Mouse (Mus musculus) bone marrow macrophage, adult 2 months (primary cell): ENCODE data around the gene Tec. TPM values are rescaled to one million over a fixed set of nuclear protein-coding genes. Genes with fewer than 3 reads are reported as not detected.

ENCODE experiments used
- H3K27ac ChIP-seq: 2 replicates; pipeline ENCODE4 v1.5.1; 2012; ENCODE audit warnings: low read depth, low read length; ENCODE audit not compliant: insufficient read depth
- H3K4me1 ChIP-seq: 2 replicates; pipeline ENCODE4 v1.6.1; 2012; ENCODE audit warnings: low read length; ENCODE audit not compliant: control insufficient read depth, insufficient read depth
- H3K4me3 ChIP-seq: 2 replicates; pipeline ENCODE4 v1.5.1; 2012; ENCODE audit warnings: mild to moderate bottlenecking, low read length, moderate library complexity; ENCODE audit not compliant: insufficient read depth
- CTCF ChIP-seq: IDR thresholded peaks from 2 replicates; pipeline ENCODE4 v1.5.1; 2012; ENCODE audit warnings: low read depth, mild to moderate bottlenecking, low read length, moderate library complexity
- POLR2A ChIP-seq: IDR thresholded peaks from 2 replicates; pipeline ENCODE4 v1.6.1; 2012; ENCODE audit warnings: mild to moderate bottlenecking, low read depth, low read length, borderline replicate concordance
- polyA plus RNA-seq: library from polyadenylated mRNA; stranded (reverse); fragments of >200 nt; gene quantifications from 2 replicates; pipeline ENCODE4 v1.2.4, GENCODE M21; 2012; ENCODE audit not compliant: missing spikeins, insufficient read depth, insufficient read length

The Tec gene
- polyA plus RNA-seq, 1 experiment, result 71.7 TPM

DNA sequence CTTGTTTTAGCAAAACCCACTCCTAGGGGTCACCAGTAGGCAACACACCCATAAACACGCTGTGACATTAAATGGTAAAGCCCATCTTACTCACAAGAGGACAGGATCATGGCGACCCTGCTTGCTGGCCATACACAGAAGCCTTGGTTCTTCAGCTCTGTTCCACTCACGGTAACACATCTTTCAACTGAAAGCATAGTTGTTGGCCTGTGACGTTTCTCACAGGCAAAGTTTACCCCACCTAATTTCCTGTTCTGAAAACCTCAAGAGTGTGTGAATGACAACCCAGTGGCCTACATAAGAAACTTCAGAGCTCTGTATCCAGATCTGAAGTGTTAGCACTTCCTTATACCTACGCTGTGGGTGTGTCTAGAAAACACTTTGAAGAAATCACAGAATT lies 115.7 kb downstream of the Tec start, which contains the start of gene Txk:
Gene Txk, minus strand, starts transcription at position 193 of the 400 bp plus-strand sequence.
- H3K4me3 ChIP-seq, result no peak within 1 kb of the TSS
- H3K4me1 ChIP-seq, result 0 out of 2 replicates have a peak, but pooled peaks cover 2% of the 10 kb centered on the region
- TF ChIP-seq CTCF (no peak), POLR2A (no peak)
- H3K27ac ChIP-seq, result no peak within 1 kb of the TSS

DNA sequence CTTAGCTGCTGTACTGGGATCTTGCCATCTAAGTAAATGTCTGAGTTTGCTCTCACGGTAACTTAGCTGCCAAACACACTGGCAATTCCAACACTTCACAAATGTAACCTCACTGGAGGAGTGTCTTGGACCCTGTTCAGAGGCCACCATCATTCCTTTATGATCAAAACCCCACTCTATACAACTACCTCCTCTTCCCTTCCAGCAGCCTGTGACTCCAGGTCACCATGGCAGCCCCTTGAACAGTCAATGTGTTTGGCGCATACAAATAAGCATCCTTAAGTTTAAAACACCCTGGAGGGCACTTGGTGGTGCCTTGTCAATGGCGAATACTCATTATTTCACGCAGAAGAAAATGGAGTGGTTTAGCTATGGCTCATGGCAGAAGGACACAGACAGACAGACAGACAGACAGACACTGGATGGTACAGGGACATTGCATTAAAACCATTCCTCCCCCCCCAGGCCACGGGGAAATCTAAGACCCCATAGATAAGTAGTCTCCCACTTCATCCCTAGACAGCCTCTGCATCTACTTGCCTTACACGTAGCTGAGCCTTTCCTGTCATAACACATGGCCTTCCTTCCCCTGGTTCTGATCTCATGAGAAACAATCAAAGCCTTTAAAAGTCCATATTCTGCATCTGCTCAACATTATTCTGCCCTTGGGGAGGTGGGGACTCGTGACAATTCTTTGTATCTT lies 117.1 kb downstream of the Tec start:
- Histone ChIP-seq H3K4me3 (no peak overlapping the region), H3K4me1 (0 out of 2 replicates have a peak, but pooled peaks cover 2% of the 10 kb centered on the region), H3K27ac (no peak overlapping the region)
- TF ChIP-seq CTCF, result no peak
- TF ChIP-seq POLR2A, result no peak

DNA sequence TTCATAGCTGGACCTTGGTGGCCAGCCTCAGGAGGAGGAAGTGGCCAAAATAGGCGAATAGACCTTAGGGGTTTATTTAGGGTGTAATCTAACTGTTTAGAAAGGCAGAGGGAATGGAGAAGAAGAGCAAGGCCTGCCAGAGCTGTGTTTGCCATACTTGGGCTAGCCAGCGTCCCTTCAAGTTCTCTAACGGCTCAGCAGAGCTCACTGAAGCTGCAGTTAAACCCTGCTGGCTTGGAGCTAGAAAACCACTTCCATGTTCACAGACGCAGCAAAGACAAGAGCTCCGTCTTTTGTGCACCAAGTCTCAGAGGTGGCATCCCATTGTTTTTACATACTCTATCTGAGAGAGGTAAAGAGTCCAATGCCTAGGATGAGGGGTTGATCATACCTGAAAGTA lies 118.1 kb downstream of the Tec start:
- TF ChIP-seq CTCF, result no peak
- no peak for TF ChIP-seq POLR2A

DNA sequence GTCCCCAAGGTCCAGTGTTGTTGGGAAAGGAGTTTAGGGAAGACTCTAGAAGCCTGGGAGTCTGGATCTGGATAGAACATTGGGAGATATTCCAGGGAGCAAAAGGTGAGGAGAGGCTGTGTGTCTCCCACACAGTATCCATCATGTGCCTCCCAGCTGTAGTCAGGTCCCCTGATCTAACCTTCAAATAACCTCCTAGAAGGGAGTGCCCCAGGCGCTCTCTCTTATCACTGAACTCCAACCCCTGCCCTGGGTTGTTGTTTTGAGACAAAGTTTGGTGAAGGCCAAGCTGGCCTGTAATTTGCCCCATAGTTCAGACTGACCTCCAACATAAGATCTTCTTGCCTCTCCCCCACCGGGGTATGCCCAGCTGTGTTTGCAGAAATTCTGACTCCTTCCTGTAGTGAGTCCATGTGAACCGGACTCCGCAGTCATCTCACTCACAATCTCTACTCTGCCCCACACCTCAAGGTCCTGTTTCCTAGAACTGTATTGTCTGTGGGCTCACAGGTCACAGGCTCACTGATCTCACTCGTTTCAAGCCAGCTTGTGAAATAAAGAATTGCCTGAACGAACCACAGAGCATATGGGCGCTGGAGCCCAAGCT lies 119.5 kb downstream of the Tec start:
- TF ChIP-seq POLR2A (no peak), CTCF (no peak)
- H3K4me1 ChIP-seq, result 0 out of 2 replicates have a peak, but pooled peaks cover 2% of the 10 kb centered on the region
- no peak overlapping the region for H3K27ac ChIP-seq
- H3K4me3 ChIP-seq, result no peak overlapping the region

More for the DNA sequence above, 118.1 kb downstream of the Tec start:
- no peak overlapping the region for H3K4me3 ChIP-seq
- H3K4me1 ChIP-seq, result 0 out of 2 replicates have a peak, but pooled peaks cover 2% of the 10 kb centered on the region
- no peak overlapping the region for H3K27ac ChIP-seq

DNA sequence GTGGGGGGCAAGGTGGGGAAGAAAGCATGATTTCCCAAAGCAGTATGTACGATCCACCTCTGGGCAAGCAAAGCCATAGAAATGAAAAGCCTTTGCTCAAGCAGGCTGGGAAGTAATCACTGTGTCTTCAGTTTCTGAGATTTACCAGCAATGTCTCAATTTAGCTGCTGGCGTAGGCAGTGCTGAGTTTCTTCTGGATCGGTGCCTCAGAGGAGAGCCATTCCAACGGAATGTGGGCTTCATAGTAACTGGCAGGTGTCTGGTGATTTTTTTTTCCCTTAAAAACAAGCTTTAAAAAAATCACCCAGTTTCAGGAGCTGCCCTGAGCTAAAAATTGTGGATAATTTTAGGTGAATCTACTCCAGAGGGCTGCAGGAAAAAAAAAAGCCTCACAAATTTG lies 120.9 kb downstream of the Tec start:
- Histone ChIP-seq H3K27ac (no peak overlapping the region), H3K4me3 (no peak overlapping the region), H3K4me1 (0 out of 2 replicates have a peak, but pooled peaks cover 2% of the 10 kb centered on the region)
- TF ChIP-seq POLR2A (no peak), CTCF (no peak)

DNA sequence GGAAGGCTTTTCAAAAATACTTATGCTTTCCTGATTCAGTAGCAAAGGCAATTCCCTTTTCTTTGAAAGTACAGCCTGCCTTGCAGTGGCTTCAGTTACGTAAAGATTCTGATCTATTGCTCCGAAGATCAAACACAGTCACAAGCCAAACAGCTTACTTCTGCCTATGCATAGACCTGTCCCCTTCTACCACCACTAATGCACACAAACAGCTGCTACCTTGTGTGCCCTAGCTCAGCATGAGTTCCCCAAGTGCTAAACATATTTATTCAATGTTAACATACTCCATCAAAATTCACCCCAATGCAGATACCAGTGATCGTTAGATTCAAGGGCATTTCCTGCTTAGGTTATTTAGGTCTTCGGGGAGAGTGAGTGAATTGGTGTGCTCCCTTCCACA lies 121.8 kb downstream of the Tec start:
- H3K4me1 ChIP-seq, result 0 out of 2 replicates have a peak, but pooled peaks cover 2% of the 10 kb centered on the region
- no peak overlapping the region for H3K27ac ChIP-seq
- no peak for TF ChIP-seq POLR2A
- TF ChIP-seq CTCF, result no peak
- no peak overlapping the region for H3K4me3 ChIP-seq

DNA sequence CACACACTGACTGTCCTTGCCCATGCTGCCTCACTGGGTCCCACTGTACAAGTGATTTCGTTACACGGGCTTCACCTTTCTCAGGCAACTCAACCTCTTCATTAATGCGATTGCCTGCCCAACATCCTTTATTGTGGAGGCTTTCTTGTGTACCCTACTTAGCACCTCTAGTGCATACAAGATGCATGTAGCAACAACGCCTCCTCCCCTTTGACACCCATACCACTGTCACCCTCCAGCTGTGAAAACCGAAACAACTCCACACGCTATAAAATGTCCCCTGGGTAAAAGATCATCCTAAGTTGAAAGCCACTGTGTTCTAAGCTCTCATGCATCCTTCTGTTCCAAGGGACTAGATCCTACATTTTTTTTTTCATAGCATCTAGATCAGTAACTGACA lies 125.2 kb downstream of the Tec start:
- Histone ChIP-seq H3K4me3 (no peak overlapping the region), H3K4me1 (no peaks in the 10 kb centered on the region), H3K27ac (no peak overlapping the region)
- no peak for TF ChIP-seq POLR2A
- TF ChIP-seq CTCF, result no peak

DNA sequence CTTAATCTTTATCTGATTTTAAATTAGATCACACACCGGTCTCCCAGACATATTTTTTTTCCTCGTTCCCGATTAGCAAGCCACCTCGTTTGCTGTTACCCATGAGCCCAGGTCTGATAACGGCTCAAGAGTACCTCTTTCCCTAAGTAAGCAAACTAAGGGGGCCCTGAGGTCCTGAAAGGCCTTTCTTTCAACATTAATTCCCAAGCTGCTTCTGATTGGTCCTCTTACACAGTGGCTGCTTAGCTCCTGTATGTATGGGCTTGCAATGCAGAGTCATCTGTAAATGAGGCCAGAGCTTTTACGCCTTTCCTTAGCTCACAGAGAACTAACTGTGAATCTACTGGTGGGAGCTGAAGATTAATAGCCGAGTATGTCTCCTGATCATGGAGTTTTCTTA lies 131.4 kb downstream of the Tec start:
- Histone ChIP-seq H3K4me3 (no peak overlapping the region), H3K27ac (no peak overlapping the region), H3K4me1 (peaks cover 8% of the 10 kb centered on the region)
- TF ChIP-seq CTCF, result no peak
- TF ChIP-seq POLR2A, result no peak

DNA sequence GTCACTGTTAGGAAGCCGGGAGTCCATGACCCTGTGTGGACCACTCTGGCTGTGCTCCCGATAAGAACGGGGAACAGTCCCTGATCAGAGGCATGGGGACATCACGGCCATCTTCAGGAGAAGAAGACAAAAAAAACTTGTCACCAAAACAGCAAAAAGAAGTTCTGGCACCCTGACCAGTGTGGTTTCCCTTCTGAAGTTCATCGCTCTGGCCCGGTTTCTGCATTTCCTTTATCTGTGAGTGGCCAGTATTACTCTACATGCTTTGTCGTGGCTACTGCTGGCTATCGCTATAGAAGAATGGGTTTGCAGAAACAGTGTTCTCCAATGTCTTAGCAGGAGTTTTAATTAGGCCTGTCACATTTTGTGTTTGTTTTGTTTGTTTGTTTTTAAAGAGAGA lies 131.8 kb downstream of the Tec start:
- Histone ChIP-seq H3K27ac (no peak overlapping the region), H3K4me1 (peaks cover 8% of the 10 kb centered on the region), H3K4me3 (no peak overlapping the region)
- TF ChIP-seq CTCF (no peak), POLR2A (no peak)

DNA sequence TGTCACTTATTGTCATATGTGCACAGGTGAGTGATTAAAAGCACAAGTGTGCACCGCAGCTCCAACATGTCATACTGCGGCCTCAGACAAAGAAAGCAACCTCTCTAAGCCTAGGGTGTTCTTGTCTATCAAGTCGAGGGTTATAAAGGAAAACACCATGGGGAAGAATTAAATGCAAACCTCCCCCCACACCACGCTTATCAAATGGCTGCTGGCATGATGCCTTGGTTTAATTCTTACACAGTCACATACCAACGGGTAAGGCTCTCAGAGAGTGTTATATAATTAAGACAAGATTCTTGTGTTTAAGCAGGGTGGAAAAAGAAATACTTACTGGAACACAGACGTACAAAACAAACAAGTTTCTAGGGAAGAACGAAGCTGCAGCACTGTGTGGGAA lies 132.5 kb downstream of the Tec start:
- no peak overlapping the region for H3K4me3 ChIP-seq
- TF ChIP-seq POLR2A (no peak), CTCF (no peak)
- H3K4me1 ChIP-seq, result peaks cover 8% of the 10 kb centered on the region
- no peak overlapping the region for H3K27ac ChIP-seq
